16 mouse cellular contexts compared by ENCODE assay signal in the genomic region with DNA sequence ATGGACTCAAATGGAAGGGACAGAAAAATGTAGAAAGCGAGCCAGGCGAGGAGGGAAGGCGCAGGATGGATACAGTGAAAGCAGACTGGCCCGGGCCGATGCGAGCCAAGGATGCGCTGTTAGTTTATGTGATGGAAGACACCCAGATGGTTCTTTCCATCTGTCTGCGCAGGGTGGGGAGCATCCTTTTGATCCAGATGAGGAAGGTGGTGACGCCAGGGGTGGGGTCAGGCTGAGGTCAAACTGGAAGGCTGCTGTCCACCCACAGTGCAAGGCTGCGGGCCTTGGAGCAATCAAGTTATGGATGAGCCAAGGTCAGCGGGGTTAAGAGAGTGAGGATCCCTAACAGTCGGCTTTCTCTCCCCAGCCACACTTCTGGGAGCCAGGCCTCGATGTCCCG. TPM values are rescaled to one million over a fixed set of nuclear protein-coding genes. Genes with fewer than 3 reads are reported as not detected.
DNase-seq lines count a peak whose midpoint lies in the region; ATAC-seq lines count a peak whose summit lies in the region.
"Had no signal": no experiment of that assay in that cellular context is flagged by ENCODE, and none has a peak within 500 bp of the region (broad histone marks: within the 10 kb centered on the region; RNA-seq: fewer than 3 reads in every experiment).

No protein-coding gene starts in this region.

- no peak overlapping the region for H3K9ac ChIP-seq in intestine, embryonic 16.5 days (ENCODE audit: low read depth, low read length)
- H3K9ac ChIP-seq in intestine, embryonic 15.5 days: no peak overlapping the region

- H3K36me3 ChIP-seq in intestine, embryonic 16.5 days (ENCODE audit: control insufficient read depth, insufficient read depth, low read length): no peaks in the 10 kb centered on the region
- no peaks in the 10 kb centered on the region for H3K36me3 ChIP-seq in intestine, embryonic 15.5 days
- no peaks in the 10 kb centered on the region for H3K36me3 ChIP-seq in embryonic facial prominence, embryonic 10.5 days (replicated peaks)
- H3K36me3 ChIP-seq: heart, embryonic 10.5 days had no signal

- no peak overlapping the region for H3K4me3 ChIP-seq in intestine, embryonic 16.5 days (ENCODE audit: low read length)
- no peak overlapping the region for H3K4me3 ChIP-seq in intestine, embryonic 15.5 days (replicated peaks)
- H3K4me3 ChIP-seq in embryonic facial prominence, embryonic 10.5 days: no peak overlapping the region
- H3K4me3 ChIP-seq: erythroblast, embryonic 14.5 days; heart, embryonic 10.5 days; myocyte had no signal

- no peaks in the 10 kb centered on the region for H3K4me1 ChIP-seq in intestine, embryonic 16.5 days (ENCODE audit: control insufficient read depth, insufficient read depth, low read length)
- peaks cover 11% of the 10 kb centered on the region for H3K4me1 ChIP-seq in intestine, embryonic 15.5 days (replicated peaks)
- peaks cover 15% of the 10 kb centered on the region for H3K4me1 ChIP-seq in embryonic facial prominence, embryonic 10.5 days

- DNase-seq in ES-CJ7 (ENCODE audit: low read depth, low spot score): peak; percentile 52
- DNase-seq in embryo, embryonic 9.5 days (ENCODE audit: extremely low spot score): peak; percentile 50
- peak; percentile 54 for DNase-seq in lung, postnatal 36 days
- no peak for DNase-seq in embryonic facial prominence, embryonic 10.5 days (ENCODE audit: low spot score)
- DNase-seq in layer of hippocampus, postnatal 36 days: no peak
- DNase-seq in testis, postnatal 14 days (ENCODE audit: low spot score): no peak
- DNase-seq: cerebellum, postnatal 25 days; layer of hippocampus, adult 9-11 months; retina, postnatal 1 day had no signal

- H3K4me2 ChIP-seq in intestine, embryonic 16.5 days (ENCODE audit: low read depth, low read length): no peak overlapping the region
- no peak overlapping the region for H3K4me2 ChIP-seq in intestine, embryonic 15.5 days (replicated peaks)

- no peaks in the 10 kb centered on the region for H3K9me3 ChIP-seq in intestine, embryonic 16.5 days (ENCODE audit: control insufficient read depth, low read length)
- no peaks in the 10 kb centered on the region for H3K9me3 ChIP-seq in intestine, embryonic 15.5 days
- no peaks in the 10 kb centered on the region for H3K9me3 ChIP-seq in embryonic facial prominence, embryonic 10.5 days
- H3K9me3 ChIP-seq: heart, embryonic 10.5 days had no signal

- WGBS in intestine, embryonic 16.5 days: 53% methylated on average over 14 of the region's 14 CpGs
- WGBS in intestine, embryonic 15.5 days: 58% methylated on average over 14 of the region's 14 CpGs
- 79% methylated on average over 14 of the region's 14 CpGs for WGBS in embryonic facial prominence, embryonic 10.5 days

- H3K27ac ChIP-seq in intestine, embryonic 16.5 days (ENCODE audit: low read length): no peak overlapping the region
- H3K27ac ChIP-seq in intestine, embryonic 15.5 days: no peak overlapping the region
- no peak overlapping the region for H3K27ac ChIP-seq in embryonic facial prominence, embryonic 10.5 days (replicated peaks)
- H3K27ac ChIP-seq: heart, embryonic 10.5 days had no signal

- peak; percentile 36; the same call in 1 of the 2 replicates for ATAC-seq in intestine, embryonic 16.5 days
- ATAC-seq in intestine, embryonic 15.5 days: no peak
- ATAC-seq: inflammation-experienced regulatory T-cells, adult 6 months had no signal

- no peaks in the 10 kb centered on the region for H3K27me3 ChIP-seq in intestine, embryonic 16.5 days (replicated peaks; ENCODE audit: control insufficient read depth, insufficient read depth, low read length)
- H3K27me3 ChIP-seq in intestine, embryonic 15.5 days (replicated peaks): no peaks in the 10 kb centered on the region
- H3K27me3 ChIP-seq in embryonic facial prominence, embryonic 10.5 days (replicated peaks; ENCODE audit: low read depth, poor library complexity, severe bottlenecking): no peaks in the 10 kb centered on the region

RNA-seq across cellular contexts. Expression of gene Car5a, which starts 8.3 kb away (rescaled TPM):
- polyA plus RNA-seq in intestine, embryonic 16.5 days (2015; fragmentation: Nextera tagmentation; extraction: Ambion mirVana): 0.31 and 0.70 TPM in 2 replicates
- 0.21 and 0.33 TPM in 2 replicates for polyA plus RNA-seq in intestine, embryonic 15.5 days (2015; fragmentation: Nextera tagmentation; extraction: Ambion mirVana)
- not detected in 2 replicates for polyA plus RNA-seq in embryonic facial prominence, embryonic 10.5 days (2016; fragmentation: Nextera tagmentation; extraction: Ambion mirVana)
- not detected for total RNA-seq in layer of hippocampus, postnatal 36 days (2021)
- polyA plus RNA-seq: heart, embryonic 10.5 days; inflammation-experienced regulatory T-cells, adult 6 months; limb, embryonic 14.5 days; myocyte had no signal

RNA-seq across cellular contexts. Expression of gene Banp, which starts 13.2 kb away (rescaled TPM):
- polyA plus RNA-seq in intestine, embryonic 16.5 days (2015; fragmentation: Nextera tagmentation; extraction: Ambion mirVana): 36.3 and 36.6 TPM in 2 replicates
- polyA plus RNA-seq in intestine, embryonic 15.5 days (2015; fragmentation: Nextera tagmentation; extraction: Ambion mirVana): 32.4 and 34.1 TPM in 2 replicates
- 55.2 and 64.8 TPM in 2 replicates for polyA plus RNA-seq in embryonic facial prominence, embryonic 10.5 days (2016; fragmentation: Nextera tagmentation; extraction: Ambion mirVana)
- 10 to 100 TPM; 55.5 to 73.5 TPM for total RNA-seq in layer of hippocampus, postnatal 36 days (2021)

RNA-seq across cellular contexts. Expression of gene Slc7a5, which starts 28.9 kb away (rescaled TPM):
- polyA plus RNA-seq in intestine, embryonic 16.5 days (2015; fragmentation: Nextera tagmentation; extraction: Ambion mirVana): 11.6 and 12.5 TPM in 2 replicates
- polyA plus RNA-seq in intestine, embryonic 15.5 days (2015; fragmentation: Nextera tagmentation; extraction: Ambion mirVana): 17.9 and 18.1 TPM in 2 replicates
- polyA plus RNA-seq in embryonic facial prominence, embryonic 10.5 days (2016; fragmentation: Nextera tagmentation; extraction: Ambion mirVana): 18.7 and 21.0 TPM in 2 replicates
- total RNA-seq in layer of hippocampus, postnatal 36 days (2021): 10 to 100 TPM; 60.2 to 70.4 TPM

Comparison
In these comparisons a context has a peak if more than half of its experiments do, and no peak if none do; other contexts are left out.
1. DNase-seq: peak in ES-CJ7 (single experiment), embryo, embryonic 9.5 days (single experiment) and lung, postnatal 36 days (single experiment); none in embryonic facial prominence, embryonic 10.5 days (single experiment), layer of hippocampus, postnatal 36 days (0 of 2) and testis, postnatal 14 days (single experiment).